Mouse (Mus musculus) lung, adult 2 months (tissue): ENCODE data around the gene Ptprm. TPM values are rescaled to one million over a fixed set of nuclear protein-coding genes. Genes with fewer than 3 reads are reported as not detected.

Source experiments
- DNase-seq: peaks from one replicate; pipeline ENCODE4 v3.0.0; 2022
- H3K4me1 ChIP-seq: fragments of 200-500 bp; 2 replicates; pipeline ENCODE4 v1.6.1; 2011; ENCODE audit warnings: low read length; ENCODE audit not compliant: control insufficient read depth, insufficient read depth
- H3K4me3 ChIP-seq: fragments of 200-500 bp; replicated peaks from 2 replicates; pipeline ENCODE3; 2011; ENCODE audit warnings: low read depth, mild to moderate bottlenecking, control low read depth, low read length; ENCODE audit errors: extremely low read depth
- CTCF ChIP-seq: fragments of 200-500 bp; IDR thresholded peaks from 2 replicates; pipeline ENCODE4 v1.5.1; 2011; ENCODE audit warnings: mild to moderate bottlenecking, low read length, control low read depth; ENCODE audit not compliant: insufficient read depth
- POLR2A ChIP-seq: fragments of 200-500 bp; IDR thresholded peaks from 2 replicates; pipeline ENCODE4 v1.6.1; 2011; ENCODE audit warnings: low read depth, mild to moderate bottlenecking, control low read depth, low read length, borderline replicate concordance; ENCODE audit errors: extremely low read depth
- WGBS: fragments of 180-500 bp; shearing (Covaris S2); methylation state at CpG from one replicate; pipeline ENCODE4 v1.1.7; 2018; 5-methylcytosine and 5-hydroxymethylcytosine counted together
- polyA plus RNA-seq: library from polyadenylated mRNA; depleted of rRNA; stranded (reverse); fragments of >200 nt; gene quantifications from 2 replicates; pipeline ENCODE4 v1.2.3, GENCODE M21; 2012; rRNA removed

Gene Ptprm
- 58.8 and 69.9 TPM in 2 replicates for polyA plus RNA-seq

- peak; percentile 85 for DNase-seq
- H3K4me1 ChIP-seq: peaks cover 6% of the 10 kb centered on the region; the same call in 1 of the 2 replicates
- TF ChIP-seq CTCF (no peak), POLR2A (peak; percentile 71; the same call in 1 of the 2 replicates)
- H3K4me3 ChIP-seq: peak within 1 kb of the TSS; percentile 58
- WGBS: under 1% methylated on average over 72 of the region's 73 CpGs
Observed at GRCm38 (mm10) chr17:67354451-67355011, at the start of gene Ptprm. Ptprm (minus strand) TSS chr17:67354457.

- no peak for TF ChIP-seq POLR2A
- TF ChIP-seq CTCF: no peak
- Histone ChIP-seq H3K4me1 (no peaks in the 10 kb centered on the region), H3K4me3 (no peak overlapping the region)
- WGBS: 80% methylated on average over 2 of the region's 2 CpGs
- no peak for DNase-seq
Observed at GRCm38 (mm10) chr17:67396205-67396604, 41.9 kb upstream of the Ptprm start.

- Histone ChIP-seq H3K4me1 (no peaks in the 10 kb centered on the region), H3K4me3 (no peak overlapping the region)
- DNase-seq: no peak
- no peak for TF ChIP-seq POLR2A
- no peak for TF ChIP-seq CTCF
- WGBS: 23% methylated on average over 5 of the region's 5 CpGs
Observed at GRCm38 (mm10) chr17:67390851-67391250, 36.6 kb upstream of the Ptprm start.

GRCm38 (mm10) chr17:67388171-67388570 lies 33.9 kb upstream of the Ptprm start:
- no peak for TF ChIP-seq CTCF
- TF ChIP-seq POLR2A: no peak
- no peaks in the 10 kb centered on the region for H3K4me1 ChIP-seq
- WGBS: 87% methylated on average over 7 of the region's 7 CpGs
- H3K4me3 ChIP-seq: no peak overlapping the region
- DNase-seq: no peak

- Histone ChIP-seq H3K4me3 (no peak overlapping the region), H3K4me1 (peaks cover 2% of the 10 kb centered on the region; the same call in 1 of the 2 replicates)
- no peak for TF ChIP-seq POLR2A
- no peak for TF ChIP-seq CTCF
- DNase-seq: no peak
- WGBS: 66% methylated on average over 6 of the region's 6 CpGs
Observed at GRCm38 (mm10) chr17:67385286-67385685, 31.0 kb upstream of the Ptprm start.

GRCm38 (mm10) chr17:67383635-67384034 lies 29.4 kb upstream of the Ptprm start:
- DNase-seq: no peak
- 89% methylated on average over 1 of the region's 1 CpGs for WGBS
- no peak overlapping the region for H3K4me3 ChIP-seq
- TF ChIP-seq CTCF (no peak), POLR2A (no peak)
- peaks cover 2% of the 10 kb centered on the region; the same call in 1 of the 2 replicates for H3K4me1 ChIP-seq

- H3K4me1 ChIP-seq: peaks cover 2% of the 10 kb centered on the region; the same call in 1 of the 2 replicates
- TF ChIP-seq POLR2A (no peak), CTCF (no peak)
- no peak overlapping the region for H3K4me3 ChIP-seq
- no peak for DNase-seq
- 31% methylated on average over 5 of the region's 5 CpGs for WGBS
Observed at GRCm38 (mm10) chr17:67381618-67382017, 27.4 kb upstream of the Ptprm start.

- no peaks in the 10 kb centered on the region for H3K4me1 ChIP-seq
- no peak for DNase-seq
- TF ChIP-seq CTCF (no peak), POLR2A (no peak)
- H3K4me3 ChIP-seq: no peak overlapping the region
- WGBS: 90% methylated on average over 7 of the region's 7 CpGs
Observed at GRCm38 (mm10) chr17:67367866-67368265, 13.6 kb upstream of the Ptprm start.

GRCm38 (mm10) chr17:67364491-67364890 lies 10.2 kb upstream of the Ptprm start:
- 73% methylated on average over 1 of the region's 1 CpGs for WGBS
- Histone ChIP-seq H3K4me1 (no peaks in the 10 kb centered on the region), H3K4me3 (no peak overlapping the region)
- no peak for DNase-seq
- TF ChIP-seq CTCF: no peak
- no peak for TF ChIP-seq POLR2A

GRCm38 (mm10) chr17:67363377-67364070 lies 9.3 kb upstream of the Ptprm start:
- WGBS: 71% methylated on average over 11 of the region's 11 CpGs
- Histone ChIP-seq H3K4me1 (no peaks in the 10 kb centered on the region), H3K4me3 (no peak overlapping the region)
- no peak for DNase-seq
- TF ChIP-seq CTCF (no peak), POLR2A (no peak)
